Mouse (Mus musculus): Measurements from ENCODE around the gene Hoxc5. TPM values are rescaled to one million over a fixed set of nuclear protein-coding genes. Genes with fewer than 3 reads are reported as not detected.

The Hoxc5 gene
- total RNA-seq, 1 experiment from 2014 or later = 6.9 TPM

DNA sequence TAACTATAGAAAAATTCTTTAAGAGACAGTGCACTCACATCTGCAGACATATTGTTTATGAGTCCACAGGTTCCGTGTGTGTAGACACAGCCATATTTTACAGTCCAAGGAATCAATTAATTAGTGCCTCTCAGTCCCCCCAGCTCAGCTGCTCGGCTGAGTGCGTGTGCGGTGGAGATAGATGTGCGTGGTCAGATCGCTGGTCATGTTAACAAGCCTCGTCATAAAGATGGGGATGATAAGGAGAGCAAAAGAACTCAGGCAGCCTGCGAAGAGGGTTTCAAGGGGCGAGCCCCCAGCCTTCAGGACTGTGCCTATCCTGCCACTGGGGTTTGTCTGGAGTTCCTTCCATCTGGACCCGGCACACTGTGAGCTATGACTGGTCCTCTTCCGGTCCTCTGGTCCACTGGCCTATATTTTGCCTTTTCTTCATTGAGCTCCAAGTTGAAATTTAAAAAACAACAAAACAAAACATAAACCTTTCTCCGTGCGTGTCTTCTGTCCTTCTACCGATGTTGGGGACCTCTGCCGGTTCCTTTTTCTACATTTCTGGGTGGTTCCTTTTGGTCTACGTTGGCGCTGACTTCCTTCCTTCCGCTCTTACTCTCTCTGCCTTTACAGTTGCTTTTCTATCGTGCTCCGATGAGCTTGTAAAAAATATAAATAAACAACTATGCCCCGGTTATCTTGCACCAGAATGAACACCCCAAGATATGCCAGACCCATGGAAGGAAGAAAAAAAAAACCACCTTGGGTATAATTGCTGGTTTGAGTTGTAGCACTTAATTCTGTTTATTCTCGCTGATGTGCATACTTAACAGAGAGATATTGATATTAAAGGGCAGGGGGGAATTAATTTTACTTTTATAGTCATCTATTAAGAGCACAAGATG is 21.8 kb upstream of the Hoxc5 start:
- no peak for DNase-seq

DNA sequence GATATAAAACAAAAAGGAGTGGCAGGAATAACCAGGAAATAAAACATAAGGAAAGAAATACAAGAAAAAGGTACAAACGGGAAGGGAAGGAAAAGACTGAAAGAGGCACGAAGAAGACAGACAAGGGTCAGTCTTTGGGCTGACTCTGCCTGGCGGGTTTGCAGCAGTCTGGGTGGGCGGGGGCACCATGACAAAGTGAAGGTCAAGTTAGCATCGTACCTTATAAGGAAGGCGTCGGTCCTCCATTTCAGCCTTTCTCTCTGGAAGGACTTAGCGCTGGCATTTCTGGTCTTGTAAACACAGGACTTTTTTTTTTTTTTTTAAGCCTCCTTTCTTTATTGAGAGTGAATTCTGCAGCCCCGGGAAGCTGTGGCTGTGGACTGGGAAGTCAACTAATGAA is 20.0 kb upstream of the Hoxc5 start:
- no peak for DNase-seq

DNA sequence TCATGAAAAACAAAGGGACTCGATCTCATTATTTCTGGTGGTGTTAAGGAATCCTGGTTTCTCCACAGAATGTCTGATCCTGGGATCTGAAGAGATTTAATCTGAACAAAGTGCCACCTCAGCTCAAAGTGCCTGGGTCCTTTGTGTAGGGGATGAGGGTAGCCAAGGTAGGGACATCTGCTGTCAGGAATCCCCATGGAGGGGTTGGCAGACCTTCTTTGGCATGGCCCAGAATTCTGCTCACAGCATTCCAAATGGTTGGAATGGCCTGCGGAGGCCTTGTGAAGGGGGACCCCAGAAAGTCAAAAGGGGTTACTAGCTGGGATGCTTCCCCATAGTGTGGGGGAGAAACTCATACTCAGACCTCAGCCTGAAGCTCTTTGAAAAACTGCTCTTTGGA is 18.4 kb upstream of the Hoxc5 start:
- DNase-seq = no peak

DNA sequence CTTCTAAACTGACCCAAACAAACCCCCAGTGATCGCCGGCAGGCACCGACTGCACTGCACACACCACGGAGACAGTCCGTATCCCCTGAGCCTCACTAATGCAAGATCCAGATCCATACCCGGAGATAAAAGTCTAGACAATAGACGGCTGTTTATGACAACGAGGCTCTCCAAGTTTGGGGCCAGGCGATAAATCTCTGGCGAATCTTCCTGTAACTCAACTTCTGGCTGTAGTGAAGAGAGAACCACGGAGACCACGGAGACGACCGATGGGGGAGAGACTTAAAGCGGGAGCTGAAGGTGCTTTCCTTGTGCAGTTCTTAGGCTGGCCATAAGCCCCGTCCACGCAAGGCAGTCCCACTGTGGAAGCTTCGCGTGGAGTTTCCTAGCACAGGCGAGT is 17.5 kb upstream of the Hoxc5 start:
- no peak for DNase-seq

DNA sequence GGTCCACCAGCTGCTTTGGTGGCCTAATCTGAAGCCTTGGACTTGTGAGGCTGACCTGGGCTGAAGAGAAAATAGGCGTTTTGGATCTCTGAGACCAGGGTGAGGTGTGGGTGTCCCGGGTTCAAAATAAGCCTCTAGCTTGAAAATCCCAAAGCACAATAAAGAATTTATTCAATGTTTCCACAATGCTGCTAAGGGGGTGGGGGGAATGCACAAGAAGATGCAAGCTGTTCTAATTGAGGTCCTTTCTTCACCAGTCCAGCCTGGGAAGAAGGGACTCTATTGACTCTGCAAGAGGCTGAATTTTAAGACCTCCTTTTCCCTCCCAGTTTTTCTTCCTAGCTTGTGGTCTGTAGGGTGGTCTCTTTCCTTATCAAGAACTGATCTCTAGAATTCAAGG is 16.4 kb upstream of the Hoxc5 start:
- no peak for DNase-seq

DNA sequence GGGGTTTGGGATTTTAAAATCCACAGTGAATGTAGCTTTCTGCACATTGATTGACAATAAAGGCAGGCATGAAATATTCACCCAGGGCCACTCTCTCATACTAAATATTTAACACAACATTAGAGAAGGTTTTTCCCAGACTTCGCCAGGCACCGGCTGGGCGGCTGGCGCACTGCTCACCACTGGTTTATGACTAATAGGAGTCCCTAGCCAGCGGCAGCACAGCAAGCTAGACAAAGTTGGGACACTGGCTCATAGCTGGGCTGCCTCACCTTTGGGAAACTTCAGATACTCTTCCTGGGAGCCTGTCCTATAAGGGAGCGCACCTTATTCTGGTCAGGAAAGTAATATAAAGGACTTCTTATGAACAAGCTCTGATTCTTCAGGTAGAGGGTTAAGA is 13.7 kb upstream of the Hoxc5 start:
- no peak for DNase-seq

DNA sequence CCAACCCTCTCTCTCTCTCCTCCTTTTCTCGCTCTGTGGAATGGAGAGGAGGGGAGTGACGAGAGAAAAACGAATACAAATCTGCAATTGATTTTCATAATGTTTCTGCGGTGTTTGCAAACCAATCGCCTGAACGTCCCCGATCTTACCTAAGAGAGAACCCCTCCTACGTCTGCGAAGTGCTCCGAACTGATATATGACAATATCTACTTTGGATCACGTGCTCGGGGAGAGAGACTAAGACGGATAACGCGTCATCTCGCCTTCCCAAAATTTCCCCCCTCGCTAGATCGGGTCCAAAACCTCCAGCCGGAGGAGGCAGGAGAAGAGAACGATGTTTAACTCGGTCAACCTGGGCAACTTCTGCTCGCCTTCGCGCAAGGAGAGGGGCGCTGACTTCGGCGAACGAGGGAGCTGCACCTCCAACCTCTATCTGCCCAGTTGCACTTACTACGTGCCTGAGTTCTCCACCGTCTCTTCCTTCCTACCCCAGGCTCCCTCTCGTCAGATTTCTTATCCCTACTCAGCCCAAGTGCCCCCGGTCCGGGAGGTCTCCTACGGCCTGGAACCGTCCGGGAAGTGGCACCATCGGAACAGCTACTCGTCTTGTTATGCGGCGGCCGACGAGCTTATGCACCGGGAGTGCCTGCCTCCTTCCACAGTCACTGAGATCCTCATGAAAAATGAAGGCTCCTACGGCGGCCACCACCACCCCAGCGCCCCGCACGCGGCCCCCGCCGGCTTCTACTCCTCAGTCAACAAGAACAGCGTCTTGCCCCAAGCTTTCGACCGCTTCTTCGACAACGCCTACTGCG is 12.8 kb upstream of the Hoxc5 start, which contains the start of gene Hoxc11:
TSS of gene Hoxc11 (plus strand) at position 236 of the 815 bp plus-strand sequence.
- DNase-seq = no peak

DNA sequence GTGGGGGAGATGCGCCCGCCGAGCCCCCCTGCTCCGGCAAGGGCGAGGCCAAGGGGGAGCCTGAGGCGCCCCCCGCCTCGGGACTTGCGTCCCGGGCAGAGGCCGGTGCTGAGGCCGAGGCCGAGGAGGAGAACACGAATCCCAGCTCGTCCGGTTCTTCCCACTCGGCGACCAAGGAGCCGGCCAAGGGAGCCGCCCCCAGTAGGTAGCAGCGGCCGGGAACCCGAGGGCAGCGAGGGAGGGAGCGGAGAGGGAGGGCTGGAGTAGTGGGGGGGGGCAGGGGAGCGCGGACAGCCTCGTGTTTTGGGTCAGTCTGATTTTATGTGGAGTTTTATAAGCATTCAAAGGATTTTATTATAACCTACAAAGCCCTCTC is 12.2 kb upstream of the Hoxc5 start:
- DNase-seq = no peak

DNA sequence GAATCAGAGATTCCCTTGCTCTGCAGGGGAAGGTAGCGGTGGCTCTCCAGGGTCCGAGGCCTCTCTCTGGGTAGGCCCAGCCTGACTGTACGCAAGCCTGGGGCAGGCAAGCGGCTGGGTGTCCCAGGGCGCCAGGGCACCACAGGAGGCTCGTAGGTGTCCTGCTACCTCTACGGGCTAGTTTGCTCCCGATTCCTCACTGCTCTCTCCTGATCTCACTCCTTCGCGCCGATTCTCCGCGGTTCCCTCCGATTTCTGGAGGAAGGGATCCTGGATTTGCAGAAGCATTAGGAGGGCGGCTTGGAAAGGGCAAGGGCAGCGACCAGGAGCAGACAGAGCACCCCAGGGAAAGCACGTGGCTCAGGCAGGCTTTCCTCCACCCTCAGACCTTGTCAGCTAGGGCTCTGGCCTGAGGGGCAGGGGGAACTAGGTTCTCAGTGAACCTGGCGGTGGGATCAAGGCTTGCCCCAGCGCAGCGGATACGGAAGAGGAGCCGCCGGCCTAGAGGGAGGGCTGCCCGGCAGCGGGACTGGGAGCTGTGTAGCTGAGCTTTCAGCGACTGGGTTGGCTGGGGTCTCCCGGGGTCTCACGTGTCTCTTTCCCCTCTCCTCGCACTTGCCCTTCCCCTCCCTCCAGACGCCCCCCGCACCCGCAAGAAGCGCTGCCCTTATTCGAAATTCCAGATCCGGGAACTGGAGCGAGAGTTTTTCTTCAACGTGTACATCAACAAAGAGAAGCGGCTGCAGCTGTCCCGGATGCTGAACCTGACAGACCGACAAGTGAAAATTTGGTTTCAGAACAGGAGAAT is 11.2 kb upstream of the Hoxc5 start:
- no peak for DNase-seq

DNA sequence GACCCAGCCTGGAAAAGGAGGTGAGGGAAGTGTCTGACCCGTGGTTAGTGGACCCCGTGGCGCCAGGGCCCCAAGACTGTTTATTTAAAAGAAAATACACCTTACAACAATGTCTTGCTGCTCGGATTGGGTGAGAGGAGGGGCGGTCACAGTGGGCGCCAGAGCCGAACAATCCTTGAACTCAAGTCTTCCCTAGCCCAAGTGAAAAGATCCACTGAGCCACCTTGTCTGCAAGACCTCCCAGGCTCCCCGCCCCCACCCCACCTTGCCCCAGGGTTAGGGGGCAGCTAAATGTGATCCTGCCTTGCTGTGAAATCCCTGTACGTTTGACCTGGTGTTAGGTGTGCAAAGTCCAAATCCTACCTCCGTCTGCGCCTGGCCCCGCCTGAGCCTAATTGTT is 10.3 kb upstream of the Hoxc5 start:
- no peak for DNase-seq

DNA sequence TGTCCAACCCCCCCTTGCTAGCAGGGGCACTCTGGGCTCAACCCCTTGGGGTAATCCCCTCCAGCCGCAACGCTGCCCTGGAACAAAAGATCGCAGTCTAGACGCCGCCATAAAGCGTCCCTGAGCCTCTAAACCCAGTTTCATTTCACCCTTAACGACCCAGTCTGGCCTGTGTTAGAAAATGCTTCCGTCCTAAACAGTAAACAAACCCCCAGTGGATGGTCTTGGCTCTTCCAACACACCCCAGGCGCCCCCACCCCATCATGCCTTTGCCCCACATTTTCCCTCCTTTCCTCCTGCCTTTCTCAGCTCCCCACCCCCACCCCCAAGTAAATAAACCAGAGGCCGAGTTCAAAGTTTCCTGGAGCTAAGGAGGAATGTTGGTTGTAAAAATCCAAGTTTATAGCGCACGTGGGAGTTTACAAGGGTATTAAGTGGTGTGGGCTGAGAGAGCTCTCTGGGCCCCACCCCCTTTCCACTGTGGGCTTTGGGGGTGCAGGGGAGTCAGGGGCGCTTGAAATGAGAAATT is 7.5 kb upstream of the Hoxc5 start:
- no peak for DNase-seq

DNA sequence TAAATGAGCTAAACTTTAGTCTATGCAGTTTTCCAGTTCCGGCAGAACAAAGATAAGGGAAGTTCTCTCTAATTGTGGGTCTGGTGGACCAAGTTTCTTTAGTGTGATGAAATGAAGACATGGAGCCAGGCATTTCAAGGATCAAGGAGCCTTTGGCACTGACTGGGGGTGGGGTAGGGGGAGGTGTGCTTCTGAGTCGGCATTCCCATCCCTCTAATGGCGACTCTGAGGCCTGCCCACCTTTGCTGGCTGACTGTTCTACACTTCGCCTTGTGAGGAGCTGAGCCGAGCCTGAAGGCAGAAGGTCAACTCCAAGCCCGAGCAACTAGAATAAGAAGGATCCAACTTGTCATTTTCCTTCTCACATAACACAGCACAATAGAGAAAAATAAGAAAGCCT is 5.5 kb upstream of the Hoxc5 start:
- DNase-seq = no peak

DNA sequence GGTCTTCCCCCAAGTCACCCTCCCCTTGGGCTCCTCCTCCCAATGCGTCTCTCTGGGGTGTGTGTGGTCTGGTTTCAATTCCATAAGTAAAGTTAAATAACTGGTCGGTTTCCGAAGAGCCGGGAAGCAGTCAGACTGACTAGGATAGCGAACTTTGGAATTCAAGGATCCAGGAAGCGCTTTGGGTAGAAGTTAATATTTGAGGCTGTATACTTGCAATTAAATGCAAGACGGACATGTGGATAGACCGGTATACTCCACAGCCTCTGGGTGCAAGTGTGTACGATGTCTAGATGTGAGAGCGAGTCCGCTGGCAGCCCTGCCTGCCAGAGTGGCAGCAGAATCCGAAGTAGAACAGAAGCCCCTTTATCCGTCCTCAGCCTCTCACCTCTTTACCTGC is 4.8 kb upstream of the Hoxc5 start:
- DNase-seq = no peak

DNA sequence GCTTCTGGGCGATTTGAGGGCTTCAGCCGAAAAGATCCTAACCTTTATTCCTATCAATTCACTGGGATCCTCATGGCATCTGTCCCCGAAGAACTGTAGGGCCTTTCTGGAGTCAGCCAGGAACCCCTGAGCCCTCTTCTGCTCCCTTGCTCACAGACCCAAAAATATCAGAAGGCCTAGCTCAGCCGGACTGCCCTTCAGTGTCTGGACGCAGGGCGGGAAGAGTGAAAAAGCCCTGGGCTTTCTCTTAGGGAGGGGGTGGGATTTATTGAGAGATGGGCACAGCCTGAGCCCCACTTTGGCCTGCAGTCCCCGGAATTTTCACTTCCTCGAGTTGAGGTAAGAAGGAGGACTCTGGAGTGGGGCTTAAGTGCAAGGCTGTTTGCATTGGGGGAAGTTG is 4.0 kb upstream of the Hoxc5 start:
- DNase-seq = no peak

DNA sequence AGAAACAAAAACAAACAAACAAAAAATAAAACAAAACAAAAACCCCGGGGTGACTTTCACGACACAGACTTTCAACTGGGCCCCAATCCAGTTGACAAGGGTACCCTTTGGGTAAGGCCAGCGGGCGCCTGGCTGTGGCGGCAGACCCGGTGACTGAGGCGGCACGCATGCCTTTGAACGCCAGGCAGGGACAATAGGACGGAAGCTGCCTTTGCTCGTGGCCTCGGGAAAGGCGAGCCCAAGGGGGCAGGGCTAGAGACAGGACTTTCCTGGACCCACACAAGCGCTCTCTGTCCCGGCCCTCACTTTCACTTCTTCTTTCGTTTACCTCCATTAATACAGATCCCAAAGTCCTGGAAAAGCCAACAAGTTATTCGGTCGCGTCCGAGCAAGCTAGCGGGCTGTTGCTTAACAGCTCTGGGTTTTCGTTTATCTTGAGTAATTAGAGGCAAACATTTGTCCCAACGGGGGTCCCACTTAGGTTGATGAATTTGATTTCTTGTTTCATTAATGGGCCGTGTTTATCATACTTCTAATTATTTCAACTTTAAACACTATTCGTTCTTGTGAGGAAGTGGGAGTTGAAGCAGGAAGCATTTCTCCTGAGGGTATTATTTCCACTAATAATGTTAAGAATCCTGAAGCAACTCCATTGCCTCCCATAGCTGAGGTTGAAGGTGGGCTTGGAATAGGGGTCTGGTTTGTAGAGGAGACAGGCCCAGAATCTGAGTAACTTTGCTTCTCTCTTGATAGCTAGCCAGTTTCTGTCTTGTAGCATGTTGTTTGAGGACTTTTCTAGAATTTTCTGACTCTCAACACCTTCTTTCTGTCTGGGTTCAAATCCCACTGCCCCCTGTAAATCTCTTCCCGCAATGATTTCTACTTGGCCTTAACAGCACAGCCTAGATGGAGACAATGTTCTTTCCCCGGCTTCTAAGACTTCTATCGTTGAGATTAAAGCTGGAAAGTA is 3.3 kb upstream of the Hoxc5 start:
- peak; percentile 45 for DNase-seq

DNA sequence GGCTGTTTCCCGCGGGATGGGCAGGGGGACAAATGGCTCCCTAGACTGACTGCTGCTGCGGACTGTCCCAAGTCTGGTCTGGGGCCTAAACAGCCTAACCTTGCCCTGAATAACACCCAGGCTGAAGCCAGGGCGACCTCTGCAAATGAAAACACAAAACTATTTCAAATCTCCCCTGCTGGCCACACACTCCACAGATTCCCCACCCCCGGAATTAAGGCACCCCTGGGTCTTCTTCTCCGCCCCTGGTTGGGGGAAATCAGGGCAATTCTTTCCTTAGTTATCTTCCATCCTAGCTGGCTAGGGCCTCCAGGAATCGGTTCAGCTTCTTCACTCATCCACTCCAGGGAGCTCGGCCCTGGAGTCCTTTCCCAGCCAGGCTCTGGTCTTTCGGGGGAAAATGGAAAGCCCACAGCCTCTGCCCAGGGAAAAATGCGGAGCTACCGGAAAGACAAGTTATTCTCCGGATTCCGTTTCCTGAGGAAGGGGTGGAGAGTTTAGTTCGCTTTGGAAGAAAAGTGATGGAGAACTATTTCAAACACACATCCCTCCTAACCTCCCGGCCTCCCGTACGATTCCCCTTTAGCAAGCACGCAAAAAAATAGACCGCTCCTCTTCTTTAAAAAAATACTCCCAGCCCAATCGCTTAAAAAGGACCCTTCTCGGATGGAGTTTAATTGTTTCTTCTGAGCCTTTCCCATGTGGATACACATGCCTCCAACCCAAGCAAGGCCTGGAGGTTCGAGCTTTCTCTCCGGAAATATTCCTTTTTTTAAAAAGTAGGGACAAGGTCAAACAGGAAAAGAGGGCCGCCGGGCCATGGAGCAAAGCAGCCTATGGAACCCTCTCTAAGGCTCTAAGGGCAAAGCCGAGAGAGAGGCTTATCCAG is 2.0 kb upstream of the Hoxc5 start:
- DNase-seq = no peak

DNA sequence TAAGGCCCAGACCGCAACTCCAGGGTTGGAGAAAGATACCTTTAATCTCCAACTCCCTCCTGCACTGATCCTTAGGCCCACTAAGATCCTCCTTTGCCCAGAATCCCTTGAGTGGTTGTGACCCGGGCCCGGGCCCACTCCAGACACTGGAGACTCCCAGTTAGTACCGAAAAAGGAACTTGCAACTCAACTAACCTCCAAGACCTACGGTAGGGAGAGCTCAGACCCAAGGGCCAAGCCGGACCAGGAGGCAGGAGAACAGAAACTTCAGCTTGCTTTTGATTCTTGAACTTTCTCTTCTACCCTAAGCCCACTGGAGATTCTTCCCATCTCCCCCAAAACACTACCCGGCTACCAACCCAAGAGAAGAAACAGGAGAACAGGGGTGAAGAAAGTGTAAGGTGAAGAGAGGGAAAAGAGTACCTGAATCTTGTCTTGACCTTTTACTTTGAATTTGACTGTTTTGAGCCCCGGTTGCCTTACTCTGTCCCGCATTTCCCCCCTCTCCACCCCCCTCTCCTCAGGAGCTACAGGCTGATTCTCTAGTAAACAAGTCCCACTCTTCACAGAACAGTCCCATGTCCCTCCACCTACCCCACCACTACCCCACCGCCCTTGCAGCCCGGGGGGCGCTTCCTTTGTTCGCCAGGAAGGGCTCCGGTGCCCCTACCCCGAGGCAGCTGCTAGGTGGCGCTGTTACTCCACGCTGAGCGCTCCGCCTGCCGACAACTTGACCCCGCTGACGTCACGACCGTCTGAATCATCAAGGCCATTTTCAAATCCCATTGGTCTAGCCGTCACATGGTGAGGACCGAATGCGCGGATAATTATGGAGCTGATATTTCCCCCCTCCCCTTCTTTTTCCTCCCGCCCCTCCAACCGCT is 1.1 kb upstream of the Hoxc5 start:
- DNase-seq = peak; percentile 94

DNA sequence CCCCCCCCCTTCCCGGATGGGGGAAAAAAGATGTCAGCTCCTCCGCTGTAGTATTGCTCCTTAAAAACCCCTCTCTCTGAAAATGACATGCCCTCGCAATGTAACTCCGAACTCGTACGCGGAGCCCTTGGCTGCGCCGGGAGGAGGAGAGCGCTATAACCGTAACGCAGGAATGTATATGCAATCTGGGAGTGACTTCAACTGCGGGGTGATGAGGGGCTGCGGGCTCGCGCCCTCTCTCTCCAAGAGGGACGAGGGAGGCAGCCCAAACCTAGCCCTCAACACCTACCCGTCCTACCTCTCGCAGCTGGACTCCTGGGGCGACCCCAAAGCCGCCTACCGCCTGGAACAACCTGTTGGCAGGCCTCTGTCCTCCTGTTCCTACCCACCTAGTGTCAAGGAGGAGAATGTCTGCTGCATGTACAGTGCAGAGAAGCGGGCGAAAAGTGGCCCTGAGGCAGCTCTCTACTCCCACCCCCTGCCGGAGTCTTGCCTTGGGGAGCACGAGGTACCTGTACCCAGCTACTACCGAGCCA is 399 bp upstream of the Hoxc5 start, which contains the start of gene Hoxc10:
TSS of gene Hoxc10 (plus strand) at position 21 of the 536 bp plus-strand sequence.
- DNase-seq = no peak

Data from adrenal gland, postnatal 14 days (tissue).